Mouse (Mus musculus): ENCODE measurements around the gene Col4a3bp.
A peak's percentile ranks its signal among the peaks of the same experiment; 100 is the strongest.
"Not testable (repeated sequence)": the region's sequence is repeated elsewhere in the genome, so short reads cannot be mapped to it uniquely, and the experiment has no call there.

Gene Col4a3bp

GRCm38 (mm10) chr13:96656673-96657072 lies 114.3 kb downstream of the Col4a3bp start:
- no peak for DNase-seq (ENCODE audit: low spot score)

GRCm38 (mm10) chr13:96658936-96659335 lies 116.5 kb downstream of the Col4a3bp start:
- no peak for DNase-seq (ENCODE audit: low spot score)

- no peak for DNase-seq (ENCODE audit: low spot score)
These were observed 117.9 kb downstream of the Col4a3bp start for GRCm38 (mm10) chr13:96660095-96660860.

- DNase-seq (ENCODE audit: low spot score) = not testable (repeated sequence)
These were observed 120.7 kb downstream of the Col4a3bp start for GRCm38 (mm10) chr13:96663120-96663519.

GRCm38 (mm10) chr13:96664419-96664974 lies 122.1 kb downstream of the Col4a3bp start:
- no peak for DNase-seq (ENCODE audit: low spot score)

GRCm38 (mm10) chr13:96670019-96670405 lies 127.6 kb downstream of the Col4a3bp start:
- DNase-seq (ENCODE audit: low spot score) = no peak

- peak; percentile 84 for DNase-seq (ENCODE audit: low spot score)
These were observed 128.1 kb downstream of the Col4a3bp start, which contains the start of gene Hmgcr for GRCm38 (mm10) chr13:96670406-96671077. Gene Hmgcr (minus strand): TSS chr13:96670936.

- DNase-seq (ENCODE audit: low spot score) = no peak
These were observed 128.9 kb downstream of the Col4a3bp start for GRCm38 (mm10) chr13:96671078-96671905.

GRCm38 (mm10) chr13:96671906-96672234 lies 129.5 kb downstream of the Col4a3bp start:
- no peak for DNase-seq (ENCODE audit: low spot score)

GRCm38 (mm10) chr13:96672276-96672675 lies 129.9 kb downstream of the Col4a3bp start:
- no peak for DNase-seq (ENCODE audit: low spot score)

GRCm38 (mm10) chr13:96673817-96674216 lies 131.4 kb downstream of the Col4a3bp start:
- DNase-seq (ENCODE audit: low spot score) = no peak

GRCm38 (mm10) chr13:96675756-96676155 lies 133.3 kb downstream of the Col4a3bp start:
- DNase-seq (ENCODE audit: low spot score) = no peak

- DNase-seq (ENCODE audit: low spot score) = no peak
These were observed 134.7 kb downstream of the Col4a3bp start for GRCm38 (mm10) chr13:96677071-96677470.

- DNase-seq (ENCODE audit: low spot score) = no peak
These were observed 136.2 kb downstream of the Col4a3bp start for GRCm38 (mm10) chr13:96678616-96679015.

- no peak for DNase-seq (ENCODE audit: low spot score)
These were observed 138.0 kb downstream of the Col4a3bp start for GRCm38 (mm10) chr13:96680163-96681087.

- DNase-seq (ENCODE audit: low spot score) = no peak
These were observed 138.7 kb downstream of the Col4a3bp start for GRCm38 (mm10) chr13:96681088-96681620.

- no peak for DNase-seq (ENCODE audit: low spot score)
These were observed 142.4 kb downstream of the Col4a3bp start for GRCm38 (mm10) chr13:96684779-96685178.

- no peak for DNase-seq (ENCODE audit: low spot score)
These were observed 144.8 kb downstream of the Col4a3bp start for GRCm38 (mm10) chr13:96687261-96687660.

All from ovary, postnatal 10 days (tissue).